In the genomic region with DNA sequence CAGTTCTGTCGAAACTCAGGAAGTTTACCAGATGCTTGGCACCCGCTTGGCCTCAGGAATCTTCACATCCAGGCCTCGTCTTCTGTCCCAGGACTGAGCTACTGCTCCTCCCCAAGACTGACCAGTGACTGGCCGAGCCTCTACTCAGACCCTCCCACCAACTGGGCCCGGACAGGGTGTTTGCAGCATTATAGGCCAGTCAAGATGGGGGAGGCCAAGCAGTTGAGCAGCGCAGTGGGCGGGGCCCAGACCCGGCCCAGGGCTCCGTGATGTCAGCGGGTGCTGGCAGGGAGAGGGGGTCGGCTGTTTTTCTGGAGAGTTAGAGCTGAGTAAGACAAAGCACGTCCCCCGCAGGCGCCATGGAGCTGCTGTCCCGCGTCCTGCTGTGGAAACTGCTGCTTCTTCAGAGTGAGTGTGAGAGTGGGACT, we compare ENCODE assay signal across 8 mouse cellular contexts. TPM values are rescaled to one million over a fixed set of nuclear protein-coding genes. Genes with fewer than 3 reads are reported as not detected.
DNase-seq lines count a peak whose midpoint lies in the region; ATAC-seq and TF ChIP-seq lines count a peak whose summit lies in the region.

Gene Mxra8 (plus strand): TSS at position 198 of the 428 bp plus-strand sequence.

- ATAC-seq in cerebellum, adult (ENCODE audit: insufficient number of reproducible peaks, low FRiP score, low TSS enrichment) = no peak
- peak; percentile 55 for ATAC-seq in hindbrain, embryonic 15.5 days (ENCODE audit: low FRiP score, low read depth)
- ATAC-seq in liver, embryonic 11.5 days (replicated peaks; ENCODE audit: low FRiP score) = peak; percentile 60
- peak; percentile 77 for ATAC-seq in neural tube, embryonic 11.5 days (ENCODE audit: insufficient read depth, low FRiP score, low TSS enrichment)
- ATAC-seq in activated CD4-positive, CD25-positive, alpha-beta regulatory T cell, adult 4 months = no peak

- H3K4me2 ChIP-seq in hindbrain, embryonic 15.5 days = peak within 1 kb of the TSS; percentile 52
- peak within 1 kb of the TSS; percentile 98 for H3K4me2 ChIP-seq in liver, embryonic 11.5 days
- H3K4me2 ChIP-seq in neural tube, embryonic 11.5 days (ENCODE audit: low read depth) = peak within 1 kb of the TSS; percentile 57

- TF ChIP-seq CTCF in cerebellum, adult 2 months (IDR thresholded peaks at IDR 0.05; ENCODE audit: borderline replicate concordance, insufficient read depth, low read depth, low read length) = no peak

- 0 out of 2 replicates have a peak within 1 kb of the TSS, but pooled peaks have one; percentile 22 for H3K27ac ChIP-seq in cerebellum, adult 2 months (ENCODE audit: insufficient read depth, low read length)
- H3K27ac ChIP-seq in hindbrain, embryonic 15.5 days (replicated peaks) = peak within 1 kb of the TSS; percentile 6; the same call in 1 of the 2 replicates
- H3K27ac ChIP-seq in liver, embryonic 11.5 days (ENCODE audit: low read depth, low read length) = no peak within 1 kb of the TSS
- no peak within 1 kb of the TSS; the same call in 1 of the 2 replicates for H3K27ac ChIP-seq in neural tube, embryonic 11.5 days (ENCODE audit: low read depth, low read length)

- 0 out of 2 replicates have a peak within 1 kb of the TSS, but pooled peaks have one; percentile 17 for H3K9ac ChIP-seq in hindbrain, embryonic 15.5 days
- peak within 1 kb of the TSS; percentile 35 for H3K9ac ChIP-seq in liver, embryonic 11.5 days (ENCODE audit: low read depth, low read length)
- H3K9ac ChIP-seq in neural tube, embryonic 11.5 days (ENCODE audit: low read length) = peak within 1 kb of the TSS; percentile 46

- DNase-seq in cerebellum, adult 2 months = peak in 1 of 2 experiments; percentile 44
- DNase-seq in adrenal gland, postnatal 4 days (ENCODE audit: low spot score in 2 of 2) = peak; percentile 64 to 65
- peak; percentile 89 to 92 for DNase-seq in gastrocnemius, adult 8-10 months (ENCODE audit: low spot score in 2 of 2)
- DNase-seq in liver, embryonic 11.5 days (ENCODE audit: low spot score) = peak; percentile 71
- peak; percentile 82 for DNase-seq in neural tube, embryonic 11.5 days (ENCODE audit: low spot score)

- WGBS in cerebellum, adult 2 months = 33% methylated on average over 16 of the region's 16 CpGs
- WGBS in hindbrain, embryonic 15.5 days = 3% methylated on average over 16 of the region's 16 CpGs
- WGBS in liver, embryonic 11.5 days = 8% methylated on average over 16 of the region's 16 CpGs
- under 1% methylated on average over 16 of the region's 16 CpGs for WGBS in neural tube, embryonic 11.5 days

- H3K4me3 ChIP-seq in cerebellum, adult 2 months (replicated peaks; ENCODE audit: insufficient read depth, low read depth, low read length) = peak within 1 kb of the TSS; percentile 35
- H3K4me3 ChIP-seq in hindbrain, embryonic 15.5 days = peak within 1 kb of the TSS; percentile 21
- peak within 1 kb of the TSS; percentile 59 for H3K4me3 ChIP-seq in liver, embryonic 11.5 days (ENCODE audit: low read depth, low read length)
- H3K4me3 ChIP-seq in neural tube, embryonic 11.5 days (ENCODE audit: low read depth, low read length) = peak within 1 kb of the TSS; percentile 40

- TF ChIP-seq POLR2A in cerebellum, adult 2 months (IDR thresholded peaks at IDR 0.05; ENCODE audit: borderline replicate concordance, insufficient read depth, low read length) = no peak

- H3K27me3 ChIP-seq in cerebellum, adult 2 months (ENCODE audit: control insufficient read depth, insufficient read depth, low read length) = no peaks in the 10 kb centered on the region
- peaks cover 6% of the 10 kb centered on the region for H3K27me3 ChIP-seq in hindbrain, embryonic 15.5 days
- H3K27me3 ChIP-seq in liver, embryonic 11.5 days (replicated peaks; ENCODE audit: control insufficient read depth, insufficient read depth, low read length) = peaks cover 8% of the 10 kb centered on the region
- peaks cover 7% of the 10 kb centered on the region for H3K27me3 ChIP-seq in neural tube, embryonic 11.5 days (ENCODE audit: control insufficient read depth, insufficient read depth, low read length)

- H3K36me3 ChIP-seq in hindbrain, embryonic 15.5 days = no peaks in the 10 kb centered on the region
- H3K36me3 ChIP-seq in liver, embryonic 11.5 days (ENCODE audit: control insufficient read depth, insufficient read depth, low read length) = 0 out of 2 replicates have a peak, but pooled peaks cover 3% of the 10 kb centered on the region
- H3K36me3 ChIP-seq in neural tube, embryonic 11.5 days (ENCODE audit: control insufficient read depth, insufficient read depth, low read length) = peaks cover 2% of the 10 kb centered on the region; the same call in 1 of the 2 replicates

- H3K9me3 ChIP-seq in hindbrain, embryonic 15.5 days = no peaks in the 10 kb centered on the region
- no peaks in the 10 kb centered on the region for H3K9me3 ChIP-seq in liver, embryonic 11.5 days (ENCODE audit: control insufficient read depth, low read length)
- H3K9me3 ChIP-seq in neural tube, embryonic 11.5 days (ENCODE audit: control insufficient read depth, low read length) = no peaks in the 10 kb centered on the region

- peaks cover 11% of the 10 kb centered on the region for H3K4me1 ChIP-seq in cerebellum, adult 2 months (ENCODE audit: control insufficient read depth, insufficient read depth, low read length)
- peaks cover 14% of the 10 kb centered on the region for H3K4me1 ChIP-seq in hindbrain, embryonic 15.5 days (replicated peaks)
- H3K4me1 ChIP-seq in liver, embryonic 11.5 days (replicated peaks; ENCODE audit: control insufficient read depth, insufficient read depth, low read length) = peaks cover 24% of the 10 kb centered on the region
- H3K4me1 ChIP-seq in neural tube, embryonic 11.5 days (ENCODE audit: control insufficient read depth, insufficient read depth, low read length) = peaks cover 23% of the 10 kb centered on the region

RNA-seq across cellular contexts. Expression of gene Mxra8, which starts in this region (rescaled TPM):
- polyA plus RNA-seq in cerebellum, adult 2 months (2012; rRNA removed) = 23.8 and 29.7 TPM in 2 replicates
- total RNA-seq in adrenal gland, postnatal 4 days (2021) = 10 to 100 TPM; 86.3 to 93.5 TPM
- total RNA-seq in gastrocnemius, adult 8-10 months (2022) = 10 to 100 TPM; 16.5 to 34.5 (median 24.9) TPM
- polyA plus RNA-seq in hindbrain, embryonic 15.5 days (2015; fragmentation: Nextera tagmentation; extraction: Ambion mirVana) = 32.5 and 32.7 TPM in 2 replicates
- 14.9 and 16.6 TPM in 2 replicates for polyA plus RNA-seq in liver, embryonic 11.5 days (2014; fragmentation: Nextera tagmentation; extraction: Ambion mirVana)
- polyA plus RNA-seq in neural tube, embryonic 11.5 days (2014; fragmentation: Nextera tagmentation; extraction: Ambion mirVana) = 33.6 and 38.5 TPM in 2 replicates
- 1 to 10 TPM; 4.1 to 9.9 TPM for polyA plus RNA-seq in activated CD4-positive, CD25-positive, alpha-beta regulatory T cell, adult 4 months (2017; shearing (Covaris generic))

Comparison
In these comparisons a context has a peak if more than half of its experiments do, and no peak if none do; other contexts are left out.
1. H3K27ac ChIP-seq: peak in cerebellum, adult 2 months (single experiment) and hindbrain, embryonic 15.5 days (single experiment); none in liver, embryonic 11.5 days (single experiment) and neural tube, embryonic 11.5 days (single experiment).
2. ATAC-seq: peak in hindbrain, embryonic 15.5 days (single experiment), liver, embryonic 11.5 days (single experiment) and neural tube, embryonic 11.5 days (single experiment); none in cerebellum, adult (single experiment) and activated CD4-positive, CD25-positive, alpha-beta regulatory T cell, adult 4 months (single experiment).
3. Peak in every context shown above with its lines, with median percentiles within 50 percentile points of each other: H3K4me3 ChIP-seq, H3K4me2 ChIP-seq and H3K9ac ChIP-seq.